Mouse (Mus musculus) intestine, embryonic 15.5 days (tissue): ENCODE data around the gene Hist1h2ad. TPM values are rescaled to one million over a fixed set of nuclear protein-coding genes. Genes with fewer than 3 reads are reported as not detected.
"Not testable (repeated sequence)": the region's sequence is repeated elsewhere in the genome, so short reads cannot be mapped to it uniquely, and the experiment has no call there.

Source experiments
- ATAC-seq: fragments of 200-750 bp; cut with Nextera tagmentation; 2 replicates; pipeline ENCODE4 v1.8.0; 2017; ENCODE audit warnings: moderate TSS enrichment, moderate library complexity
- H3K27ac ChIP-seq: fragments of 300-500 bp; sonication (generic); 2 replicates; pipeline ENCODE4 v1.5.1; 2015; ENCODE audit warnings: mild to moderate bottlenecking, inconsistent platforms
- H3K27me3 ChIP-seq: fragments of 300-500 bp; sonication (generic); replicated peaks from 2 replicates; pipeline ENCODE4 v1.6.1; 2015; ENCODE audit warnings: inconsistent platforms
- H3K36me3 ChIP-seq: fragments of 300-500 bp; sonication (generic); 2 replicates; pipeline ENCODE4 v1.6.1; 2015; ENCODE audit warnings: inconsistent platforms
- H3K4me1 ChIP-seq: fragments of 300-500 bp; sonication (generic); replicated peaks from 2 replicates; pipeline ENCODE4 v1.6.1; 2015; ENCODE audit warnings: inconsistent platforms
- H3K4me2 ChIP-seq: fragments of 300-500 bp; sonication (generic); replicated peaks from 2 replicates; pipeline ENCODE4 v1.6.1; 2015; ENCODE audit warnings: mild to moderate bottlenecking, inconsistent platforms
- H3K4me3 ChIP-seq: fragments of 300-500 bp; sonication (generic); replicated peaks from 2 replicates; pipeline ENCODE4 v1.5.1; 2015; ENCODE audit warnings: inconsistent platforms
- H3K9ac ChIP-seq: fragments of 300-500 bp; sonication (generic); 2 replicates; pipeline ENCODE4 v1.6.1; 2015; ENCODE audit warnings: inconsistent platforms
- H3K9me3 ChIP-seq: fragments of 300-500 bp; sonication (generic); 2 replicates; pipeline ENCODE4 v1.6.1; 2016; ENCODE audit warnings: inconsistent platforms
- WGBS: fragments of 180-500 bp; shearing (Covaris S2); methylation state at CpG from one replicate; pipeline ENCODE4 v1.1.7; 2015; 5-methylcytosine and 5-hydroxymethylcytosine counted together
- polyA plus RNA-seq: library from polyadenylated mRNA; unstranded; fragments of >200 nt; fragmentation: Nextera tagmentation; extraction: Ambion mirVana; gene quantifications from 2 replicates; pipeline ENCODE4 v1.2.1, GENCODE M21; 2015

Hist1h2ad gene
- polyA plus RNA-seq, 1 experiment from 2014 or later = 3.0 TPM

- not testable (repeated sequence) for H3K4me1 ChIP-seq, H3K27me3 ChIP-seq, H3K36me3 ChIP-seq, H3K9me3 ChIP-seq
- Histone ChIP-seq H3K4me2 (peak overlapping the region; percentile 50), H3K9ac (0 out of 2 replicates have a peak overlapping the region, but pooled peaks have one; percentile 55), H3K4me3 (peak overlapping the region; percentile 44), H3K27ac (peak overlapping the region; percentile 90; the same call in 1 of the 2 replicates)
- peak; percentile 19; the same call in 1 of the 2 replicates for ATAC-seq
- WGBS = 0% methylated on average over 12 of the region's 14 CpGs
Measured at GRCm38 (mm10) chr13:23544787-23545120, 29.4 kb upstream of the Hist1h2ad start.

- Histone ChIP-seq H3K27ac (no peak overlapping the region), H3K9ac (no peak overlapping the region), H3K9me3 (no peaks in the 10 kb centered on the region), H3K4me1 (no peaks in the 10 kb centered on the region), H3K27me3 (no peaks in the 10 kb centered on the region), H3K4me2 (no peak overlapping the region), H3K36me3 (no peaks in the 10 kb centered on the region), H3K4me3 (no peak overlapping the region)
- 56% methylated on average over 5 of the region's 5 CpGs for WGBS
- no peak for ATAC-seq
Measured at GRCm38 (mm10) chr13:23546694-23547093, 27.5 kb upstream of the Hist1h2ad start.

- no peaks in the 10 kb centered on the region for H3K36me3 ChIP-seq
- no peaks in the 10 kb centered on the region for H3K9me3 ChIP-seq
- peak overlapping the region; percentile 61 for H3K4me2 ChIP-seq
- H3K27me3 ChIP-seq = no peaks in the 10 kb centered on the region
- H3K9ac ChIP-seq = peak overlapping the region; percentile 36
- 5% methylated on average over 3 of the region's 3 CpGs for WGBS
- H3K27ac ChIP-seq = peak overlapping the region; percentile 92
- H3K4me1 ChIP-seq = no peaks in the 10 kb centered on the region; the same call in 1 of the 2 replicates
- no peak for ATAC-seq
- H3K4me3 ChIP-seq = peak overlapping the region; percentile 44
Measured at GRCm38 (mm10) chr13:23550761-23551145, 23.4 kb upstream of the Hist1h2ad start.

GRCm38 (mm10) chr13:23551146-23551834, 22.9 kb upstream of the Hist1h2ad start, which contains the start of gene Hist1h4f:
TSS of gene Hist1h4f (minus strand) at chr13:23551648.
- H3K4me3 ChIP-seq = peak within 1 kb of the TSS; percentile 44
- H3K9ac ChIP-seq = peak within 1 kb of the TSS; percentile 36
- H3K36me3 ChIP-seq, H3K27me3 ChIP-seq, H3K4me1 ChIP-seq, H3K9me3 ChIP-seq: not testable (repeated sequence)
- peak within 1 kb of the TSS; percentile 92 for H3K27ac ChIP-seq
- peak; percentile 84 for ATAC-seq
- WGBS = under 1% methylated on average over 47 of the region's 47 CpGs
- peak within 1 kb of the TSS; percentile 61 for H3K4me2 ChIP-seq

GRCm38 (mm10) chr13:23551931-23552914, 22.0 kb upstream of the Hist1h2ad start:
- H3K27ac ChIP-seq = peak overlapping the region; percentile 92
- H3K9ac ChIP-seq = 0 out of 2 replicates have a peak overlapping the region, but pooled peaks have one; percentile 30

GRCm38 (mm10) chr13:23552962-23553361, 21.2 kb upstream of the Hist1h2ad start, which contains the start of gene Hist1h1d:
TSS of gene Hist1h1d (plus strand) at chr13:23553262.
- Histone ChIP-seq H3K9ac (no peak within 1 kb of the TSS), H3K4me2 (peak within 1 kb of the TSS; percentile 61; the same call in 1 of the 2 replicates), H3K4me1 (peaks cover 3% of the 10 kb centered on the region), H3K4me3 (no peak within 1 kb of the TSS), H3K27me3 (no peaks in the 10 kb centered on the region), H3K36me3 (no peaks in the 10 kb centered on the region), H3K27ac (peak within 1 kb of the TSS; percentile 98), H3K9me3 (no peaks in the 10 kb centered on the region)
- ATAC-seq = no peak

More at GRCm38 (mm10) chr13:23551931-23552914, 22.0 kb upstream of the Hist1h2ad start:
- peak overlapping the region; percentile 61 for H3K4me2 ChIP-seq
- H3K9me3 ChIP-seq = no peaks in the 10 kb centered on the region
- no peaks in the 10 kb centered on the region for H3K36me3 ChIP-seq
- no peak for ATAC-seq
- H3K4me3 ChIP-seq = peak overlapping the region; percentile 44
- 53% methylated on average over 8 of the region's 8 CpGs for WGBS
- H3K4me1 ChIP-seq = peaks cover 3% of the 10 kb centered on the region
- no peaks in the 10 kb centered on the region for H3K27me3 ChIP-seq

- Histone ChIP-seq H3K4me1 (peaks cover 3% of the 10 kb centered on the region), H3K9ac (peak overlapping the region; percentile 28), H3K27ac (peak overlapping the region; percentile 98), H3K27me3 (no peaks in the 10 kb centered on the region), H3K9me3 (no peaks in the 10 kb centered on the region), H3K36me3 (no peaks in the 10 kb centered on the region), H3K4me3 (peak overlapping the region; percentile 56), H3K4me2 (peak overlapping the region; percentile 88)
- 16% methylated on average over 9 of the region's 9 CpGs for WGBS
- no peak for ATAC-seq
Measured at GRCm38 (mm10) chr13:23554393-23554792, 19.8 kb upstream of the Hist1h2ad start.

GRCm38 (mm10) chr13:23554925-23555838, 19.0 kb upstream of the Hist1h2ad start:
- Histone ChIP-seq H3K27ac (peak overlapping the region; percentile 98), H3K9ac (peak overlapping the region; percentile 87), H3K27me3 (no peaks in the 10 kb centered on the region), H3K36me3 (no peaks in the 10 kb centered on the region), H3K4me1 (peaks cover 3% of the 10 kb centered on the region), H3K9me3 (no peaks in the 10 kb centered on the region), H3K4me3 (peak overlapping the region; percentile 56), H3K4me2 (peak overlapping the region; percentile 88)
- peak; percentile 86 for ATAC-seq
- under 1% methylated on average over 54 of the region's 54 CpGs for WGBS

GRCm38 (mm10) chr13:23555839-23556416, 18.3 kb upstream of the Hist1h2ad start:
- no peaks in the 10 kb centered on the region for H3K27me3 ChIP-seq
- peak overlapping the region; percentile 88 for H3K4me2 ChIP-seq
- H3K4me1 ChIP-seq = peaks cover 3% of the 10 kb centered on the region
- no peaks in the 10 kb centered on the region for H3K9me3 ChIP-seq
- H3K27ac ChIP-seq = peak overlapping the region; percentile 98
- peak overlapping the region; percentile 56 for H3K4me3 ChIP-seq
- under 1% methylated on average over 18 of the region's 18 CpGs for WGBS
- peak; percentile 83 for ATAC-seq
- no peaks in the 10 kb centered on the region for H3K36me3 ChIP-seq
- H3K9ac ChIP-seq = peak overlapping the region; percentile 87

GRCm38 (mm10) chr13:23556906-23557305, 17.3 kb upstream of the Hist1h2ad start:
- no peaks in the 10 kb centered on the region for H3K36me3 ChIP-seq
- H3K4me2 ChIP-seq = peak overlapping the region; percentile 26; the same call in 1 of the 2 replicates
- peaks cover 3% of the 10 kb centered on the region for H3K4me1 ChIP-seq
- ATAC-seq = no peak
- no peak overlapping the region for H3K4me3 ChIP-seq
- peak overlapping the region; percentile 42; the same call in 1 of the 2 replicates for H3K27ac ChIP-seq
- H3K9me3 ChIP-seq = no peaks in the 10 kb centered on the region
- 65% methylated on average over 3 of the region's 3 CpGs for WGBS
- H3K27me3 ChIP-seq = no peaks in the 10 kb centered on the region
- H3K9ac ChIP-seq = peak overlapping the region; percentile 4; the same call in 1 of the 2 replicates

- not testable (repeated sequence) for H3K4me3 ChIP-seq, H3K9ac ChIP-seq, H3K27me3 ChIP-seq, H3K9me3 ChIP-seq, H3K4me1 ChIP-seq, ATAC-seq, H3K4me2 ChIP-seq, H3K36me3 ChIP-seq, H3K27ac ChIP-seq
- WGBS = 18% methylated on average over 2 of the region's 2 CpGs
Measured at GRCm38 (mm10) chr13:23560699-23561098, 13.5 kb upstream of the Hist1h2ad start.
